Comparison of ENCODE assay signal across 16 mouse cellular contexts in the genomic region with DNA sequence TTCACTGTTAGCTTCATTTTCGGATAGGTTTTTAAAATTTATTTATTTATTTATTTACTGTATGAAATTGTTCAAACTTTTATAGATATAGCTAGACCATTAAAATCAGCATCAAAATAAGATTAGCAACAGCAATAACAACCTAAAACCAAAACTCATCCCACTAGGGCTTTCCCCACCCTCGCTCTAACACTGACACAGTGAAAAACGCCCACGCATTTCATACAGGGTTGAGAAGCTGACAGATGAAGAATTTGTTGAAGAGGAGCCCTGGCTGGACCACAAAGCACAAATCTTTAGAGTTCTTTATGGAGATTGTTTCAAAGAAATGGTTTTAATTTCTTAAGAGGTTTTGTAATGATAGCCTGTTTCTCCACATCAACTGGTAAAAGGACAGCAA.
DNase-seq lines count a peak whose midpoint lies in the region.
"Had no signal": no experiment of that assay in that cellular context is flagged by ENCODE, and none has a peak within 500 bp of the region (broad histone marks: within the 10 kb centered on the region; RNA-seq: fewer than 3 reads in every experiment).

No protein-coding gene starts in this region.

- DNase-seq in right cerebral cortex, adult 18-20 months, result peak; percentile 23
- DNase-seq in right cerebral cortex, postnatal 25 days, result no peak
- peak; percentile 33 for DNase-seq in CD4-positive, CD25-positive, alpha-beta regulatory T cell, adult 2 months (ENCODE audit: low read depth, low spot score)
- peak; percentile 38 for DNase-seq in brain, adult 2 months (ENCODE audit: low read depth, low spot score)
- DNase-seq in urinary bladder, postnatal 25 days (ENCODE audit: low spot score), result no peak
- no peak for DNase-seq in spleen, postnatal 10 days (ENCODE audit: low spot score in 2 of 2)
- DNase-seq in thymus, adult 18-20 months, result no peak
- DNase-seq: adrenal gland, adult 2 months; adrenal gland, postnatal 25 days; B cell, adult 2 months; cerebellum, adult 18-20 months; cerebellum, adult 9-10 months; cerebellum, postnatal 14 days; gastrocnemius, adult 2 months; gastrocnemius, postnatal 14 days; heart, adult 11 months had no signal

Comparison
In these comparisons a context has a peak if more than half of its experiments do, and no peak if none do; other contexts are left out.
1. DNase-seq: peak in right cerebral cortex, adult 18-20 months (single experiment), CD4-positive, CD25-positive, alpha-beta regulatory T cell, adult 2 months (single experiment) and brain, adult 2 months (single experiment); none in right cerebral cortex, postnatal 25 days (single experiment), urinary bladder, postnatal 25 days (single experiment), spleen, postnatal 10 days (0 of 2) and thymus, adult 18-20 months (0 of 2).